Mouse (Mus musculus): ENCODE measurements around the gene Cplane1. TPM values are rescaled to one million over a fixed set of nuclear protein-coding genes. Genes with fewer than 3 reads are reported as not detected.

Cplane1 gene
- polyA plus RNA-seq, 1 experiment from 2014 or later: 26.6 TPM

GRCm38 (mm10) chr15:8279320-8279779 lies 110.4 kb downstream of the Cplane1 start:
- Histone ChIP-seq H3K36me3 (ENCODE audit: control insufficient read depth, insufficient read depth, low read length) (no peaks in the 10 kb centered on the region), H3K4me1 (replicated peaks; ENCODE audit: control insufficient read depth, insufficient read depth, low read length) (no peaks in the 10 kb centered on the region), H3K9ac (ENCODE audit: low read depth, low read length) (no peak overlapping the region), H3K4me3 (ENCODE audit: low read depth, low read length) (0 out of 2 replicates have a peak overlapping the region, but pooled peaks have one; percentile 9), H3K27me3 (ENCODE audit: control insufficient read depth, insufficient read depth, low read length) (no peaks in the 10 kb centered on the region), H3K4me2 (replicated peaks; ENCODE audit: low read depth, low read length) (peak overlapping the region; percentile 40), H3K9me3 (ENCODE audit: control insufficient read depth, low read length) (no peaks in the 10 kb centered on the region), H3K27ac (ENCODE audit: low read depth, low read length) (no peak overlapping the region)
- ATAC-seq (ENCODE audit: low FRiP score) (no peak), DNase-seq (ENCODE audit: low spot score) (peak; percentile 17)
- WGBS: 35% methylated on average over 17 of the region's 17 CpGs

- DNase-seq (ENCODE audit: low spot score) (peak; percentile 19), ATAC-seq (ENCODE audit: low FRiP score) (peak; percentile 66; the same call in 1 of the 2 replicates)
- Histone ChIP-seq H3K9ac (ENCODE audit: low read depth, low read length) (no peak overlapping the region), H3K27ac (ENCODE audit: low read depth, low read length) (no peak overlapping the region), H3K36me3 (ENCODE audit: control insufficient read depth, insufficient read depth, low read length) (no peaks in the 10 kb centered on the region), H3K4me2 (replicated peaks; ENCODE audit: low read depth, low read length) (peak overlapping the region; percentile 40; the same call in 1 of the 2 replicates), H3K27me3 (ENCODE audit: control insufficient read depth, insufficient read depth, low read length) (no peaks in the 10 kb centered on the region), H3K9me3 (ENCODE audit: control insufficient read depth, low read length) (no peaks in the 10 kb centered on the region), H3K4me3 (ENCODE audit: low read depth, low read length) (no peak overlapping the region), H3K4me1 (replicated peaks; ENCODE audit: control insufficient read depth, insufficient read depth, low read length) (no peaks in the 10 kb centered on the region)
- 77% methylated on average over 16 of the region's 20 CpGs for WGBS
Observed at GRCm38 (mm10) chr15:8279929-8280610, 111.2 kb downstream of the Cplane1 start.

GRCm38 (mm10) chr15:8281701-8282100 lies 112.8 kb downstream of the Cplane1 start:
- ATAC-seq (ENCODE audit: low FRiP score) (no peak), DNase-seq (ENCODE audit: low spot score) (no peak)
- H3K4me1 ChIP-seq (replicated peaks; ENCODE audit: control insufficient read depth, insufficient read depth, low read length): no peaks in the 10 kb centered on the region
- H3K9me3 ChIP-seq (ENCODE audit: control insufficient read depth, low read length): no peaks in the 10 kb centered on the region
- H3K27me3 ChIP-seq (ENCODE audit: control insufficient read depth, insufficient read depth, low read length): no peaks in the 10 kb centered on the region
- no peak overlapping the region for H3K4me2 ChIP-seq (replicated peaks; ENCODE audit: low read depth, low read length)
- H3K4me3 ChIP-seq (ENCODE audit: low read depth, low read length): no peak overlapping the region
- H3K9ac ChIP-seq (ENCODE audit: low read depth, low read length): no peak overlapping the region
- WGBS: 84% methylated on average over 7 of the region's 7 CpGs
- no peak overlapping the region for H3K27ac ChIP-seq (ENCODE audit: low read depth, low read length)
- H3K36me3 ChIP-seq (ENCODE audit: control insufficient read depth, insufficient read depth, low read length): no peaks in the 10 kb centered on the region

DNA sequence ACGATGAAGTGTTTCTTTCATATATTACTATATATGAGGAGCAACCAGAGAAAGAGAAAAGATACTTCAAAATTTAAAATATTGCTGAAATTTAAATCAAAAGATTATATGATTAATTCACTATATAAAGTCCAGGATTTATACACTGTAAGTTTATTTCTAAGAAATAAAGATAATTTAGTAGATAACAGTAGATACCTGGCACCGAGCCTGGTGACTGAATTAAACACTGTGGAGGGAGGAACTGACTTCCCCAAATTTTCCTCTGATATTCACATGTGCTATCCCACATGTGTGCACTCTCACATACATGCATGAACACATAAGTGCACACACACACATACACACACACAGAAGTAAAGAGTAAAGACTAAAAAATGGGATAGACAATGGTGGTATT lies 113.2 kb downstream of the Cplane1 start:
- no peaks in the 10 kb centered on the region for H3K36me3 ChIP-seq (ENCODE audit: control insufficient read depth, insufficient read depth, low read length)
- no peak for DNase-seq (ENCODE audit: low spot score)
- WGBS: 97% methylated on average over 2 of the region's 2 CpGs
- H3K4me2 ChIP-seq (replicated peaks; ENCODE audit: low read depth, low read length): no peak overlapping the region
- H3K4me1 ChIP-seq (replicated peaks; ENCODE audit: control insufficient read depth, insufficient read depth, low read length): no peaks in the 10 kb centered on the region
- no peak overlapping the region for H3K4me3 ChIP-seq (ENCODE audit: low read depth, low read length)
- H3K9me3 ChIP-seq (ENCODE audit: control insufficient read depth, low read length): no peaks in the 10 kb centered on the region
- H3K27me3 ChIP-seq (ENCODE audit: control insufficient read depth, insufficient read depth, low read length): no peaks in the 10 kb centered on the region
- ATAC-seq (ENCODE audit: low FRiP score): no peak
- H3K27ac ChIP-seq (ENCODE audit: low read depth, low read length): no peak overlapping the region
- H3K9ac ChIP-seq (ENCODE audit: low read depth, low read length): no peak overlapping the region

GRCm38 (mm10) chr15:8291251-8291650 lies 122.3 kb downstream of the Cplane1 start:
- peaks cover 8% of the 10 kb centered on the region; the same call in 1 of the 2 replicates for H3K36me3 ChIP-seq (ENCODE audit: control insufficient read depth, insufficient read depth, low read length)
- no peak overlapping the region for H3K9ac ChIP-seq (ENCODE audit: low read depth, low read length)
- H3K4me2 ChIP-seq (replicated peaks; ENCODE audit: low read depth, low read length): no peak overlapping the region
- no peak for ATAC-seq (ENCODE audit: low FRiP score)
- H3K27ac ChIP-seq (ENCODE audit: low read depth, low read length): no peak overlapping the region
- whole genome bisulfite sequencing: 95% methylated on average over 14 of the region's 14 CpGs
- DNase-seq (ENCODE audit: low spot score): no peak
- H3K27me3 ChIP-seq (ENCODE audit: control insufficient read depth, insufficient read depth, low read length): no peaks in the 10 kb centered on the region
- no peak overlapping the region for H3K4me3 ChIP-seq (ENCODE audit: low read depth, low read length)
- H3K9me3 ChIP-seq (ENCODE audit: control insufficient read depth, low read length): no peaks in the 10 kb centered on the region
- H3K4me1 ChIP-seq (replicated peaks; ENCODE audit: control insufficient read depth, insufficient read depth, low read length): no peaks in the 10 kb centered on the region

DNA sequence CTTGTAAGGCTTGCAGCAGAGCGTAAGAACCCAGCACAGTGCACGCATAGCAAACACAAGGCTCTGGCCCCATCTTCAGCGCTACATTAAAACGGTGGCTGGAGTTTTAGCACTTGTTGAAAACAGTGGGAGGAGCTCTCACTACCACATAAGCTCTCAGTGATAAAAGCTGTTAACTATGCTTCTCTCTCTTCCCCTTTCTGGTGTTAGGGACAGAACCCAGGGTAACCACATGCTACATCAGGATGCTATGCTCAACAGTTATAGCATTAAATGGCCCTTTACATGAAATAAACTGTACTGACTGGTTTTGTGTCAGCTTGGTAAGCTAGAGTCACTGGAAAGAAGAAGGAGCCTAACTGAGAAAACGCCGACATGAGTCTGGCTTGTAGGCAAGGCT lies 125.2 kb downstream of the Cplane1 start:
- ATAC-seq (ENCODE audit: low FRiP score) (no peak), DNase-seq (ENCODE audit: low spot score) (no peak)
- peaks cover 11% of the 10 kb centered on the region; the same call in 1 of the 2 replicates for H3K36me3 ChIP-seq (ENCODE audit: control insufficient read depth, insufficient read depth, low read length)
- 96% methylated on average over 6 of the region's 6 CpGs for WGBS
- no peak overlapping the region for H3K27ac ChIP-seq (ENCODE audit: low read depth, low read length)
- no peaks in the 10 kb centered on the region for H3K9me3 ChIP-seq (ENCODE audit: control insufficient read depth, low read length)
- H3K4me1 ChIP-seq (replicated peaks; ENCODE audit: control insufficient read depth, insufficient read depth, low read length): no peaks in the 10 kb centered on the region
- H3K27me3 ChIP-seq (ENCODE audit: control insufficient read depth, insufficient read depth, low read length): no peaks in the 10 kb centered on the region
- no peak overlapping the region for H3K4me3 ChIP-seq (ENCODE audit: low read depth, low read length)
- no peak overlapping the region for H3K4me2 ChIP-seq (replicated peaks; ENCODE audit: low read depth, low read length)
- no peak overlapping the region for H3K9ac ChIP-seq (ENCODE audit: low read depth, low read length)

DNA sequence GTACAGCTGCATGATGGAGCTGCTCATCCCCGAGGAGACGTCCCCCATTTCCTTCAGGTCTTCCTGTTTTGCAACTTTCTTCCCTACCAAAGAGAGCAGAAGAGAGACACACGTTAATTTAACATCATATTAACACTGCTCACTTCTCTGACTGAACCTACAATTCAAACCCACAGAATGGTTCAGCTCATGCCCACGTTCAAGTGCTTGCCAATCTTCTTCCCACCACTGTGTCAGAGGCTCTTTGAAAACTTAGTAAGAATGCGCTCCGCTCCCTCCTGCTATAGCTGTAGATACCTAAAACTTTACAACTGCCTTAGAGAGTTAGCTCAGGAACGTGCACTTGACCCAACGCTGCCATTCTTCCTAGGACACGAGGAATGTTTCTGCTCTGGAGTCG lies 134.0 kb downstream of the Cplane1 start:
- Histone ChIP-seq H3K4me1 (replicated peaks; ENCODE audit: control insufficient read depth, insufficient read depth, low read length) (no peaks in the 10 kb centered on the region), H3K4me2 (replicated peaks; ENCODE audit: low read depth, low read length) (no peak overlapping the region), H3K4me3 (ENCODE audit: low read depth, low read length) (no peak overlapping the region), H3K27me3 (ENCODE audit: control insufficient read depth, insufficient read depth, low read length) (no peaks in the 10 kb centered on the region), H3K36me3 (ENCODE audit: control insufficient read depth, insufficient read depth, low read length) (0 out of 2 replicates have a peak, but pooled peaks cover 2% of the 10 kb centered on the region), H3K9ac (ENCODE audit: low read depth, low read length) (no peak overlapping the region), H3K9me3 (ENCODE audit: control insufficient read depth, low read length) (no peaks in the 10 kb centered on the region), H3K27ac (ENCODE audit: low read depth, low read length) (no peak overlapping the region)
- ATAC-seq (ENCODE audit: low FRiP score) (no peak), DNase-seq (ENCODE audit: low spot score) (no peak)
- 93% methylated on average over 10 of the region's 10 CpGs for WGBS

GRCm38 (mm10) chr15:8305474-8305873 lies 136.6 kb downstream of the Cplane1 start:
- no peak for ATAC-seq (ENCODE audit: low FRiP score)
- no peak overlapping the region for H3K4me3 ChIP-seq (ENCODE audit: low read depth, low read length)
- no peak overlapping the region for H3K27ac ChIP-seq (ENCODE audit: low read depth, low read length)
- DNase-seq (ENCODE audit: low spot score): no peak
- WGBS: 91% methylated on average over 1 of the region's 1 CpGs
- peaks cover 3% of the 10 kb centered on the region; the same call in 1 of the 2 replicates for H3K36me3 ChIP-seq (ENCODE audit: control insufficient read depth, insufficient read depth, low read length)
- no peaks in the 10 kb centered on the region for H3K27me3 ChIP-seq (ENCODE audit: control insufficient read depth, insufficient read depth, low read length)
- no peak overlapping the region for H3K9ac ChIP-seq (ENCODE audit: low read depth, low read length)
- no peaks in the 10 kb centered on the region for H3K4me1 ChIP-seq (replicated peaks; ENCODE audit: control insufficient read depth, insufficient read depth, low read length)
- no peaks in the 10 kb centered on the region for H3K9me3 ChIP-seq (ENCODE audit: control insufficient read depth, low read length)
- no peak overlapping the region for H3K4me2 ChIP-seq (replicated peaks; ENCODE audit: low read depth, low read length)

- Histone ChIP-seq H3K4me1 (replicated peaks; ENCODE audit: control insufficient read depth, insufficient read depth, low read length) (no peaks in the 10 kb centered on the region), H3K36me3 (ENCODE audit: control insufficient read depth, insufficient read depth, low read length) (peaks cover 9% of the 10 kb centered on the region; the same call in 1 of the 2 replicates)
Observed at GRCm38 (mm10) chr15:8317381-8317780, 148.5 kb downstream of the Cplane1 start.

More at GRCm38 (mm10) chr15:8317381-8317780, 148.5 kb downstream of the Cplane1 start:
- no peaks in the 10 kb centered on the region for H3K27me3 ChIP-seq (ENCODE audit: control insufficient read depth, insufficient read depth, low read length)
- 86% methylated on average over 4 of the region's 4 CpGs for WGBS
- no peak overlapping the region for H3K27ac ChIP-seq (ENCODE audit: low read depth, low read length)
- no peak overlapping the region for H3K4me2 ChIP-seq (replicated peaks; ENCODE audit: low read depth, low read length)
- no peak overlapping the region for H3K4me3 ChIP-seq (ENCODE audit: low read depth, low read length)
- DNase-seq (ENCODE audit: low spot score): no peak
- no peak overlapping the region for H3K9ac ChIP-seq (ENCODE audit: low read depth, low read length)
- ATAC-seq (ENCODE audit: low FRiP score): no peak
- no peaks in the 10 kb centered on the region for H3K9me3 ChIP-seq (ENCODE audit: control insufficient read depth, low read length)
